Mouse (Mus musculus): ENCODE measurements around the gene Cr2. TPM values are rescaled to one million over a fixed set of nuclear protein-coding genes. Genes with fewer than 3 reads are reported as not detected.

Cr2 gene
- polyA plus RNA-seq, 1 experiment: 0.55 TPM

GRCm38 (mm10) chr1:195131675-195132015 lies 44.9 kb downstream of the Cr2 start:
- peaks cover 15% of the 10 kb centered on the region for H3K36me3 ChIP-seq (ENCODE audit: control insufficient read depth, insufficient read depth, low read length)
- no peak for DNase-seq
- H3K4me1 ChIP-seq (replicated peaks; ENCODE audit: control insufficient read depth, insufficient read depth, low read length): no peaks in the 10 kb centered on the region
- no peak overlapping the region for H3K4me3 ChIP-seq (ENCODE audit: control insufficient read depth, insufficient read depth, low read length)
- TF ChIP-seq CTCF (IDR thresholded peaks at IDR 0.05; ENCODE audit: borderline replicate concordance, control insufficient read depth, extremely low read depth, insufficient read depth, low read length, poor library complexity) (no peak), POLR2A (IDR thresholded peaks at IDR 0.05; ENCODE audit: control insufficient read depth, extremely low read depth, insufficient read depth, low read length, poor library complexity) (no peak)
- no peaks in the 10 kb centered on the region for H3K27me3 ChIP-seq (ENCODE audit: control insufficient read depth, insufficient read depth, low read length)
- H3K27ac ChIP-seq (ENCODE audit: control insufficient read depth, insufficient read depth, low read length): no peak overlapping the region
- 11% methylated on average over 4 of the region's 4 CpGs for WGBS

DNA sequence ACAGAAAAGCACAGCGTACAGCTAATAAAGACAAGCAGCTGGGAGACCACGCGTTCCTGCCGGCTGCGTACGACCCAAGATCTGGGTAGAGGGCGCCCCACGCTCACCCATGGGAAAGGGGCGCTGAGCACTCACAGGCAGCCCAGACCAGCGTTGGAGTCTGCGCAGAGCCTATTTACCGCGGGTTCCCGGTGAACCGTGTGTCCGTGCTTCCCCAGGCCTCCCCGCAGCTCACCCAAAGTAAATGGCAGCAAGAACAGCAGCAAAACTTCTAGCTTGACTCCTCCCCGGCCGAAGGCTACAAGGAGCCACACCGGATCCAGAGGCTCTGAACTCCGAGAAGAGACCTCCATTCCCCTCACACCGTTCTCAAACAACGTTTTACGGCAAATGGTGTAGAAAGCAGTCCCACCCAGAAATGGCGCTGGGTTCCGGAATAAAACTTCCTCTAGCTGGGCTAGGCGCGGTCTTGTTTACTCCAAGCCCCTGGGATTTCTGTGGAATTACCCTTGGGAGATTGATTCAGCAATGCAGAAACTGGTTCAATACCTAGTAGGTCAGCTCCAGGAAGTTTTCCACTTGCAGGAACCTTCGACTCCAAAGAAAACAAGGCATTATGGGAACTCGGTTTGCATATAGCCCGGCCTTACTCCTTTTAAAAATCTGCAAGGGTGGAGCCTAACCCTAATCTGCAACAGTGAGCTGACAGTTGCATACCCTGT lies 45.4 kb downstream of the Cr2 start, which contains the start of gene Cr1l:
Gene Cr1l, minus strand, starts transcription at position 634 of the 722 bp plus-strand sequence.
- TF ChIP-seq POLR2A (IDR thresholded peaks at IDR 0.05; ENCODE audit: control insufficient read depth, extremely low read depth, insufficient read depth, low read length, poor library complexity): peak; percentile 82
- TF ChIP-seq CTCF (IDR thresholded peaks at IDR 0.05; ENCODE audit: borderline replicate concordance, control insufficient read depth, extremely low read depth, insufficient read depth, low read length, poor library complexity): peak; percentile 72; the same call in 1 of the 2 replicates
- H3K4me3 ChIP-seq (ENCODE audit: control insufficient read depth, insufficient read depth, low read length): peak within 1 kb of the TSS; percentile 96
- H3K4me1 ChIP-seq (replicated peaks; ENCODE audit: control insufficient read depth, insufficient read depth, low read length): no peaks in the 10 kb centered on the region
- WGBS: under 1% methylated on average over 31 of the region's 31 CpGs
- peaks cover 18% of the 10 kb centered on the region for H3K36me3 ChIP-seq (ENCODE audit: control insufficient read depth, insufficient read depth, low read length)
- DNase-seq: peak; percentile 91
- peak within 1 kb of the TSS; percentile 98 for H3K27ac ChIP-seq (ENCODE audit: control insufficient read depth, insufficient read depth, low read length)
- no peaks in the 10 kb centered on the region for H3K27me3 ChIP-seq (ENCODE audit: control insufficient read depth, insufficient read depth, low read length)

DNA sequence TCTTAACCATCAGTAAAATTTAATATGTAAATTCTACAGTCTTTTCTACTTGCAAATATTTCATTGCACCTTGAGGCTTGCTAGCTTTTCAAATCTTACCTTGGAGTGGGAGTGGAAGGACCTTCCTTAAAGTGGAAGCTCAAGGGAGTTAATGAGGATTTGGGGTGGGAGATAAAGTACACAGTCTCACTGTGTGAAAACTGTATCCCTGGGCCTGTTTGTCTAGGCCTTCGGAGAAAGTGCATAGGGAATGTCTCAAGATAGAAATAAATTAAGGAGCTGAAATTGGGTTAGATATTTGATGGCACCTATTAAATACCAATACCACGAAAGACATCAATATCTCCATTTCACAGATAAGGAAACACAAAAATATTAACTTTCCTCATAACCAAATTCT lies 46.0 kb downstream of the Cr2 start:
- DNase-seq: no peak
- Histone ChIP-seq H3K27me3 (ENCODE audit: control insufficient read depth, insufficient read depth, low read length) (no peaks in the 10 kb centered on the region), H3K4me3 (ENCODE audit: control insufficient read depth, insufficient read depth, low read length) (peak overlapping the region; percentile 96), H3K4me1 (replicated peaks; ENCODE audit: control insufficient read depth, insufficient read depth, low read length) (no peaks in the 10 kb centered on the region), H3K36me3 (ENCODE audit: control insufficient read depth, insufficient read depth, low read length) (peaks cover 23% of the 10 kb centered on the region), H3K27ac (ENCODE audit: control insufficient read depth, insufficient read depth, low read length) (no peak overlapping the region)
- WGBS: 10% methylated on average over 2 of the region's 2 CpGs
- no peak for TF ChIP-seq CTCF (IDR thresholded peaks at IDR 0.05; ENCODE audit: borderline replicate concordance, control insufficient read depth, extremely low read depth, insufficient read depth, low read length, poor library complexity)
- TF ChIP-seq POLR2A (IDR thresholded peaks at IDR 0.05; ENCODE audit: control insufficient read depth, extremely low read depth, insufficient read depth, low read length, poor library complexity): no peak

DNA sequence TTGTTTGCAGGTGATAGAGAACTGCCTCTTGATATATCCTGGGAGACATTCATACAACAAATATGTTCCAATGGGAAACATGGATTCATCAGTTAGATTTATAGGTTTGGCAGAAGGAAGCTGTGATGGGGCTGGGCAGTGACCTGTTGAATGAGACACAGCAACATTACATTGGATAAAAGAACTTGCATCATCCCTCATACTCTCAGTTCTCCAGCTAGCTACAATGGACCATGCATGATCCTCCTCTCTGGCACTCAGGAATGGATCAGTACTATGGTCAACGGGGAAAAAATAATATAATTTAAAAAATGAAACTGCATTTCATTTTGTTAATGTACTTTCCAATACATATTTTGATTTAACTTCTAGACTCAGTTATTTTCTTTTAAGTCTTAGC lies 46.6 kb downstream of the Cr2 start:
- Histone ChIP-seq H3K4me1 (replicated peaks; ENCODE audit: control insufficient read depth, insufficient read depth, low read length) (no peaks in the 10 kb centered on the region), H3K27me3 (ENCODE audit: control insufficient read depth, insufficient read depth, low read length) (no peaks in the 10 kb centered on the region), H3K36me3 (ENCODE audit: control insufficient read depth, insufficient read depth, low read length) (peaks cover 23% of the 10 kb centered on the region), H3K27ac (ENCODE audit: control insufficient read depth, insufficient read depth, low read length) (no peak overlapping the region), H3K4me3 (ENCODE audit: control insufficient read depth, insufficient read depth, low read length) (no peak overlapping the region)
- TF ChIP-seq POLR2A (IDR thresholded peaks at IDR 0.05; ENCODE audit: control insufficient read depth, extremely low read depth, insufficient read depth, low read length, poor library complexity): no peak
- TF ChIP-seq CTCF (IDR thresholded peaks at IDR 0.05; ENCODE audit: borderline replicate concordance, control insufficient read depth, extremely low read depth, insufficient read depth, low read length, poor library complexity): no peak
- 79% methylated on average over 1 of the region's 1 CpGs for WGBS
- DNase-seq: no peak

GRCm38 (mm10) chr1:195114414-195114813 lies 62.1 kb downstream of the Cr2 start:
- TF ChIP-seq POLR2A (IDR thresholded peaks at IDR 0.05; ENCODE audit: control insufficient read depth, extremely low read depth, insufficient read depth, low read length, poor library complexity) (no peak), CTCF (IDR thresholded peaks at IDR 0.05; ENCODE audit: borderline replicate concordance, control insufficient read depth, extremely low read depth, insufficient read depth, low read length, poor library complexity) (no peak)
- 100% methylated on average over 1 of the region's 1 CpGs for WGBS
- H3K36me3 ChIP-seq (ENCODE audit: control insufficient read depth, insufficient read depth, low read length): peaks cover 58% of the 10 kb centered on the region
- no peak overlapping the region for H3K27ac ChIP-seq (ENCODE audit: control insufficient read depth, insufficient read depth, low read length)
- no peak for DNase-seq
- H3K4me3 ChIP-seq (ENCODE audit: control insufficient read depth, insufficient read depth, low read length): no peak overlapping the region
- no peaks in the 10 kb centered on the region for H3K4me1 ChIP-seq (replicated peaks; ENCODE audit: control insufficient read depth, insufficient read depth, low read length)
- H3K27me3 ChIP-seq (ENCODE audit: control insufficient read depth, insufficient read depth, low read length): no peaks in the 10 kb centered on the region

- no peak for DNase-seq
- no peaks in the 10 kb centered on the region for H3K4me1 ChIP-seq (replicated peaks; ENCODE audit: control insufficient read depth, insufficient read depth, low read length)
- H3K4me3 ChIP-seq (ENCODE audit: control insufficient read depth, insufficient read depth, low read length): no peak overlapping the region
- H3K27me3 ChIP-seq (ENCODE audit: control insufficient read depth, insufficient read depth, low read length): no peaks in the 10 kb centered on the region
- no peak overlapping the region for H3K27ac ChIP-seq (ENCODE audit: control insufficient read depth, insufficient read depth, low read length)
- peaks cover 58% of the 10 kb centered on the region for H3K36me3 ChIP-seq (ENCODE audit: control insufficient read depth, insufficient read depth, low read length)
- no peak for TF ChIP-seq CTCF (IDR thresholded peaks at IDR 0.05; ENCODE audit: borderline replicate concordance, control insufficient read depth, extremely low read depth, insufficient read depth, low read length, poor library complexity)
- no peak for TF ChIP-seq POLR2A (IDR thresholded peaks at IDR 0.05; ENCODE audit: control insufficient read depth, extremely low read depth, insufficient read depth, low read length, poor library complexity)
- WGBS: 96% methylated on average over 4 of the region's 4 CpGs
These were observed 62.9 kb downstream of the Cr2 start for GRCm38 (mm10) chr1:195113621-195114020.
